Mouse (Mus musculus) brain, adult 10 weeks (tissue): ENCODE results near the gene Col27a1. TPM values are rescaled to one million over a fixed set of nuclear protein-coding genes. Genes with fewer than 3 reads are reported as not detected.

ENCODE experiments used
- polyA plus RNA-seq: library from polyadenylated mRNA; stranded (reverse); fragments of 350-450 nt; fragmentation: Illumina TruSeq; extraction: RNeasy Lipid Tissue Mini Kit (QIAGEN cat#74804); gene quantifications from one replicate; pipeline ENCODE4 v1.2.3, GENCODE M21; 2015; ENCODE audit warnings: low read depth, low replicate concordance

Gene Col27a1
- polyA plus RNA-seq = 3.6 TPM

GRCm38 (mm10) chr4:63213907-63214621 lies at the start of gene Col27a1:
Gene Col27a1 (plus strand): TSS chr4:63214004.

DNA sequence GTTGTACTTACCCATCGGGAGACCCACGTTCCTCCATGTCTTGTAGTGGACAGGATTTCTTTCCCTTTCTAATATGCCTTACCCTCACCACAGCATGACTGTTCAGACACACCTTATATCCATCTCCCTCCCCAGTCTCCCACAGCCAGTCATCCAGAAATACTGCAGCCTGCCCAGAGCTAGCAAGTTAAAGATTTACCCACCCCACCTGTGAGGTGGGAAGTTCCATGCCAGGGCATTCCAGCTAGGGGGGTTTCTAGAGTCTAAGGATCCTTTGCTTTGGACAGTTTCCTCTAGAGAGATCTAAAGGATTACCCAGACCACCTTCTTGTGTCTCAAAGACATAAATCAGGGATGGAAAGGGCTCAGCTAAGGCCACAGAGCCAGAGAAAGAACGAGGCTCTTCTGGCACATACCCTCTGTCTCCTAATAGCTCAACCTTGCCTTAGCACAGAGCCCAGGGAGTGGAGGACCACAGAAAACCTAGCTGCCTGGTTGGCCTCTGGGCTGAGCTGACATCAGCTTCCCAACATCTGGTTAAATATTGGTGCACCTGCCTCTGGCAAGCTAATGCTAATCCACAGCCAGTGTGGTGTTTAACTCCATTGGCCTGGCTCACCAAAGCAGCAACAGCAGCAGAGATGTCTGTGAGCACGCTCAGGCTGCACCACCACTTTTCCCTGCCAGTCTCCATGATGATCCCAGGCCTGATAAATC lies 41.7 kb upstream of the Col27a1 start, which contains the start of gene Kif12:
Gene Kif12 (minus strand): TSS at position 163 of the 717 bp plus-strand sequence.

DNA sequence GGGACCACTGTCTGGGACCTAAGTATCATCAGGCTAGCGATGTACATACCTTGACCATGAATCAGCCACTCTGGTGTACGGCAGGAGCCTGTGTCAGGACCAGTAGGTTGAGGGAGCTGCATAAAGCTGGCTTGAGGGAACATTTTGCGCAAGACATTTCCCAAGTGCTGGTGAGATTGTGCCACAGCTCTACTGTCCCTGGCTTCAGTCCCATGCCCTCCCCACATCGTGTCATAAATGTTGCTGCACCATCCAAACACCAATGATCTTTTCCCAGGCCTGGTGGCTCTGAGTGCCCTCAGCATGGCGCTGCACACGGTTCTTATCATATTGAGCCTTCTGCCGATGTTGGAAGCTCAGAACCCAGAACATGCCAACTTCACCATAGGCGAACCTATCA lies 130.5 kb downstream of the Col27a1 start, which contains the start of gene Orm1:
Gene Orm1 (plus strand): TSS at position 266 of the 400 bp plus-strand sequence.

GRCm38 (mm10) chr4:63355877-63356665 lies 142.3 kb downstream of the Col27a1 start, which contains the start of gene Orm3:
Gene Orm3 (plus strand): TSS chr4:63356162.

GRCm38 (mm10) chr4:63362150-63362549 lies 148.3 kb downstream of the Col27a1 start, which contains the start of gene Orm2:
Gene Orm2 (plus strand): TSS chr4:63362449.

Other genes starting within 250 kb of the Col27a1 start
- gene Zfp618, start 248.4 kb upstream of the Col27a1 start, polyA plus RNA-seq = 1.6 TPM
- gene Ambp, start 59.2 kb upstream of the Col27a1 start, polyA plus RNA-seq = 0.37 TPM
- gene Kif12, start 41.9 kb upstream of the Col27a1 start, polyA plus RNA-seq = not detected
- gene Orm1, start 130.6 kb downstream of the Col27a1 start, polyA plus RNA-seq = not detected
- gene Orm3, start 142.2 kb downstream of the Col27a1 start, polyA plus RNA-seq = not detected
- gene Orm2, start 148.4 kb downstream of the Col27a1 start, polyA plus RNA-seq = not detected
- gene Akna, start 189.3 kb downstream of the Col27a1 start, polyA plus RNA-seq = 1.9 TPM